Mouse (Mus musculus) G1E (cell line): ENCODE results near the gene Tbc1d1.

Experiments used
- GATA1 ChIP-seq: IDR thresholded peaks from 2 replicates; pipeline ENCODE4 v1.6.1; 2012; ENCODE audit warnings: borderline replicate concordance, low read length, inconsistent platforms, mixed read lengths
- TAL1 ChIP-seq: conservative IDR thresholded peaks from 2 replicates; pipeline ENCODE4 v1.6.1; 2012; ENCODE audit warnings: low read depth, low read length, inconsistent platforms, mixed read lengths

DNA sequence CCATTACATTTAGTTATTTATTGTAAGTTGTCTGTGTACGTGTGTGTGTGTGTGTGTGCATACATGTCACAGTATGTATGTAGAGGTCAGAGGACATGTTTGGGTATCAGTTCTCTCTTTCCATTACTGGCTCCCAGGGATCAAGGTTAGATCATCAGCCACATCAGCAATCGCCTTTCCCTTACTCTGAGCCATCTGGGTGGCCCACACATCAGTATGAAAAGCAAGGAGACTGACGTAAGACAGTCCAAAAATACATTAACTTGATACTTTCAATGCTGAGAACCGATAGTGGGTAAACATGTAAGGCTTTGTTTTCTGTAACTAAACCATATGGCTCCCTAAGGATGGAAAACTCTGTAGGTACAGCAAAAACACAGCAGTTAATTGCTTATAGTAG, 54.7 kb downstream of the Tbc1d1 start:
- TF ChIP-seq GATA1 = no peak
- TF ChIP-seq TAL1 = no peak
